Comparison of ENCODE assay signal across 8 mouse cellular contexts in the genomic region with DNA sequence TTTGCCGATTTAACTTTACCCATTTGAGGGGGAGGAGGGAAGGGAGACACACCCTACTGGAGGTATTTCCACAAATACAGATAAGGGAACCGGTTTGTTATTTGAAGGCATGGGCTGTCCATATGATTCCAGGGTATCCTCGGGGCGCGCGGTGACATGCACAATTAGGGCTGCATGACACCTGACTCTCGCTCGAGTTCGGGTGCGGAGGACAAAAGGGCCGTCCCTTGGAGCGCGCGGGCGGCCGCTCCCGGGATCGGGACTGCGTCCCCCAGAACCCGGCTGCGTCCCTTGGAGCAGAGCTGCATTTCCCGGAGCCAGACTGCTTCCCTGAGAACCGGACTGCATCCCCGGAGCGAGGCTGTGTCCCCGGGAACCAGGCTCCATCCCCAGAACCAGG.
DNase-seq lines count a peak whose midpoint lies in the region; ATAC-seq and TF ChIP-seq lines count a peak whose summit lies in the region.

No protein-coding gene starts in this region.

- TF ChIP-seq EP300 in ES-Bruce4 (IDR thresholded peaks at IDR 0.05; ENCODE audit: insufficient read depth, low read depth, low read length) = no peak

- H3K9ac ChIP-seq in kidney, postnatal 0 days (ENCODE audit: low read depth, low read length) = peak overlapping the region; percentile 79
- H3K9ac ChIP-seq in ES-Bruce4 (ENCODE audit: low read depth, poor library complexity, severe bottlenecking) = peak overlapping the region; percentile 85
- peak overlapping the region; percentile 80 for H3K9ac ChIP-seq in embryonic facial prominence, embryonic 12.5 days
- peak overlapping the region; percentile 91 for H3K9ac ChIP-seq in intestine, embryonic 15.5 days
- H3K9ac ChIP-seq in midbrain, embryonic 13.5 days (replicated peaks) = peak overlapping the region; percentile 81

- 0% methylated on average over 26 of the region's 26 CpGs for WGBS in kidney, postnatal 0 days
- under 1% methylated on average over 26 of the region's 26 CpGs for WGBS in embryonic facial prominence, embryonic 12.5 days
- WGBS in intestine, embryonic 15.5 days = under 1% methylated on average over 26 of the region's 26 CpGs
- under 1% methylated on average over 26 of the region's 26 CpGs for WGBS in midbrain, embryonic 13.5 days

- ATAC-seq in kidney, postnatal 0 days (replicated peaks; ENCODE audit: low FRiP score, low read depth) = peak; percentile 27
- ATAC-seq in embryonic facial prominence, embryonic 12.5 days (ENCODE audit: insufficient number of reproducible peaks, insufficient read depth, low FRiP score, low TSS enrichment) = peak; percentile 35
- peak; percentile 46 for ATAC-seq in intestine, embryonic 15.5 days
- peak; percentile 61; the same call in 1 of the 2 replicates for ATAC-seq in midbrain, embryonic 13.5 days

- peak overlapping the region; percentile 60 for H3K4me3 ChIP-seq in kidney, postnatal 0 days (replicated peaks; ENCODE audit: low read depth, low read length)
- H3K4me3 ChIP-seq in ES-Bruce4 (ENCODE audit: low read depth, low read length) = peak overlapping the region; percentile 86
- H3K4me3 ChIP-seq in embryonic facial prominence, embryonic 12.5 days = peak overlapping the region; percentile 85
- H3K4me3 ChIP-seq in intestine, embryonic 15.5 days (replicated peaks) = peak overlapping the region; percentile 87
- peak overlapping the region; percentile 65 for H3K4me3 ChIP-seq in midbrain, embryonic 13.5 days (replicated peaks)

- peak; percentile 43 for DNase-seq in kidney, postnatal 0 days (ENCODE audit: low spot score)
- DNase-seq in kidney, adult 18-20 months = no peak
- no peak for DNase-seq in adrenal gland, postnatal 25 days
- no peak for DNase-seq in cerebellum, postnatal 4 days (ENCODE audit: low spot score in 2 of 2)

- no peak for TF ChIP-seq POLR2A in ES-Bruce4 (IDR thresholded peaks at IDR 0.05; ENCODE audit: insufficient read depth, low read length)

- H3K27ac ChIP-seq in kidney, postnatal 0 days = peak overlapping the region; percentile 92
- H3K27ac ChIP-seq in ES-Bruce4 (ENCODE audit: insufficient read depth, low read length) = no peak overlapping the region
- peak overlapping the region; percentile 91 for H3K27ac ChIP-seq in embryonic facial prominence, embryonic 12.5 days
- H3K27ac ChIP-seq in intestine, embryonic 15.5 days = peak overlapping the region; percentile 96
- H3K27ac ChIP-seq in midbrain, embryonic 13.5 days = peak overlapping the region; percentile 95

- peak overlapping the region; percentile 91 for H3K4me2 ChIP-seq in kidney, postnatal 0 days (ENCODE audit: low read length)
- peak overlapping the region; percentile 78 for H3K4me2 ChIP-seq in embryonic facial prominence, embryonic 12.5 days (replicated peaks)
- H3K4me2 ChIP-seq in intestine, embryonic 15.5 days (replicated peaks) = peak overlapping the region; percentile 65
- H3K4me2 ChIP-seq in midbrain, embryonic 13.5 days (replicated peaks) = peak overlapping the region; percentile 78

- no peaks in the 10 kb centered on the region for H3K9me3 ChIP-seq in kidney, postnatal 0 days (replicated peaks; ENCODE audit: low read length)
- H3K9me3 ChIP-seq in ES-Bruce4 (replicated peaks; ENCODE audit: control insufficient read depth, insufficient read depth, low read length, poor library complexity, severe bottlenecking) = no peaks in the 10 kb centered on the region
- H3K9me3 ChIP-seq in embryonic facial prominence, embryonic 12.5 days = no peaks in the 10 kb centered on the region
- H3K9me3 ChIP-seq in intestine, embryonic 15.5 days = no peaks in the 10 kb centered on the region
- no peaks in the 10 kb centered on the region for H3K9me3 ChIP-seq in midbrain, embryonic 13.5 days

- H3K36me3 ChIP-seq in kidney, postnatal 0 days (ENCODE audit: insufficient read depth, low read length) = 0 out of 2 replicates have a peak, but pooled peaks cover 3% of the 10 kb centered on the region
- H3K36me3 ChIP-seq in ES-Bruce4 (ENCODE audit: control insufficient read depth, insufficient read depth, low read length, poor library complexity, severe bottlenecking) = no peaks in the 10 kb centered on the region
- H3K36me3 ChIP-seq in embryonic facial prominence, embryonic 12.5 days = no peaks in the 10 kb centered on the region
- H3K36me3 ChIP-seq in intestine, embryonic 15.5 days = no peaks in the 10 kb centered on the region
- H3K36me3 ChIP-seq in midbrain, embryonic 13.5 days = 0 out of 2 replicates have a peak, but pooled peaks cover 5% of the 10 kb centered on the region

- no peaks in the 10 kb centered on the region for H3K27me3 ChIP-seq in kidney, postnatal 0 days (ENCODE audit: insufficient read depth, low read length)
- H3K27me3 ChIP-seq in ES-Bruce4 (ENCODE audit: control insufficient read depth, insufficient read depth, low read length, poor library complexity, severe bottlenecking) = no peaks in the 10 kb centered on the region
- H3K27me3 ChIP-seq in embryonic facial prominence, embryonic 12.5 days = no peaks in the 10 kb centered on the region
- no peaks in the 10 kb centered on the region for H3K27me3 ChIP-seq in intestine, embryonic 15.5 days (replicated peaks)
- H3K27me3 ChIP-seq in midbrain, embryonic 13.5 days = no peaks in the 10 kb centered on the region

- no peak for TF ChIP-seq CTCF in kidney, postnatal 0 days (IDR thresholded peaks at IDR 0.05; ENCODE audit: low read depth)
- no peak for TF ChIP-seq CTCF in ES-Bruce4 (IDR thresholded peaks at IDR 0.05; ENCODE audit: low read depth, low read length)

- H3K4me1 ChIP-seq in kidney, postnatal 0 days (replicated peaks; ENCODE audit: insufficient read depth, low read length) = peaks cover 8% of the 10 kb centered on the region
- no peaks in the 10 kb centered on the region for H3K4me1 ChIP-seq in ES-Bruce4 (ENCODE audit: control insufficient read depth, insufficient read depth, low read length)
- H3K4me1 ChIP-seq in embryonic facial prominence, embryonic 12.5 days = peaks cover 15% of the 10 kb centered on the region
- peaks cover 9% of the 10 kb centered on the region for H3K4me1 ChIP-seq in intestine, embryonic 15.5 days (replicated peaks)
- peaks cover 35% of the 10 kb centered on the region for H3K4me1 ChIP-seq in midbrain, embryonic 13.5 days (replicated peaks)
